Mouse (Mus musculus) forebrain, embryonic 16.5 days (tissue): ENCODE measurements at regions not wholly inside any gene's neighbourhood (a gene's known extent, or its start where the extent isn't known, plus 50 kb on each side); places are given as distances from the start of the nearest gene placed in this dataset.

ENCODE experiments used
- ATAC-seq: fragments of 200-750 bp; cut with Nextera tagmentation; 2 replicates; pipeline ENCODE4 v1.8.0; 2017; ENCODE audit warnings: mild to moderate bottlenecking, moderate library complexity
- H3K27ac ChIP-seq: fragments of 300-500 bp; sonication (generic); 2 replicates; pipeline ENCODE4 v1.5.1; 2014; ENCODE audit warnings: low read length, control low read depth
- H3K27me3 ChIP-seq: fragments of 300-500 bp; sonication (generic); replicated peaks from 2 replicates; pipeline ENCODE4 v1.6.1; 2014; ENCODE audit warnings: low read length; ENCODE audit not compliant: control insufficient read depth, insufficient read depth
- H3K36me3 ChIP-seq: fragments of 300-500 bp; sonication (generic); 2 replicates; pipeline ENCODE4 v1.6.1; 2014; ENCODE audit not compliant: control insufficient read depth, insufficient read depth
- H3K4me1 ChIP-seq: fragments of 300-500 bp; sonication (generic); replicated peaks from 2 replicates; pipeline ENCODE4 v1.6.1; 2014; ENCODE audit warnings: low read length; ENCODE audit not compliant: control insufficient read depth, insufficient read depth
- H3K4me2 ChIP-seq: fragments of 300-500 bp; sonication (generic); 2 replicates; pipeline ENCODE4 v1.6.1; 2014; ENCODE audit warnings: mild to moderate bottlenecking, low read length, control low read depth
- H3K4me3 ChIP-seq: fragments of 300-500 bp; sonication (generic); replicated peaks from 2 replicates; pipeline ENCODE4 v1.5.1; 2014; ENCODE audit warnings: mild to moderate bottlenecking, low read length, control low read depth
- H3K9ac ChIP-seq: fragments of 300-500 bp; sonication (generic); replicated peaks from 2 replicates; pipeline ENCODE4 v1.6.1; 2014; ENCODE audit warnings: low read depth, low read length, control low read depth
- H3K9me3 ChIP-seq: fragments of 300-500 bp; sonication (generic); 2 replicates; pipeline ENCODE4 v1.6.1; 2016; ENCODE audit warnings: low read length; ENCODE audit not compliant: control insufficient read depth
- WGBS: fragments of 180-500 bp; shearing (Covaris S2); extraction: QIAGEN DNeasy Blood & Tissue Kit; methylation state at CpG from one replicate; pipeline ENCODE4 v1.1.7; 2014; 5-methylcytosine and 5-hydroxymethylcytosine counted together

DNA sequence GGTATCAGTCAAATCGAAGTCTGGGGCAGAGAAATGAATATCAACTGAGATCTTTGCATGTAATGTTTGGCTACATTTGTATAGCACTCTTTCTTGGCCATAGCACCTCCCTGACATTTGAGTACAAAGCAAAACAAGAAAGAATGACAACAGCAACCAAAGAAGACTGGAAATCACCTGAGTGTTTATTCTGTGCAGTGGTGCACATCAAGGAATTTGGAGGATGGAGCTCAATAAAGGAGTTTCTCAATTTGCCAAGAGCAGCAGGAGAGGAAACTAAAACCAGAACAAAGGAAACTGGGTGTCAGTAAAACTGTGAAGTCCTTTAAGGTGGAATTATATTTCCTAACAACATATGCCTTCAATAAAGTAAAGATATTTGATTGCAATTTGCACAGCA is 426.2 kb upstream of the Slit2 start:
- Histone ChIP-seq H3K27ac (no peak overlapping the region), H3K36me3 (no peaks in the 10 kb centered on the region), H3K9ac (no peak overlapping the region), H3K4me1 (no peaks in the 10 kb centered on the region), H3K9me3 (no peaks in the 10 kb centered on the region), H3K4me3 (no peak overlapping the region), H3K27me3 (no peaks in the 10 kb centered on the region), H3K4me2 (no peak overlapping the region)
- 25% methylated on average over 1 of the region's 1 CpGs for WGBS
- no peak for ATAC-seq

DNA sequence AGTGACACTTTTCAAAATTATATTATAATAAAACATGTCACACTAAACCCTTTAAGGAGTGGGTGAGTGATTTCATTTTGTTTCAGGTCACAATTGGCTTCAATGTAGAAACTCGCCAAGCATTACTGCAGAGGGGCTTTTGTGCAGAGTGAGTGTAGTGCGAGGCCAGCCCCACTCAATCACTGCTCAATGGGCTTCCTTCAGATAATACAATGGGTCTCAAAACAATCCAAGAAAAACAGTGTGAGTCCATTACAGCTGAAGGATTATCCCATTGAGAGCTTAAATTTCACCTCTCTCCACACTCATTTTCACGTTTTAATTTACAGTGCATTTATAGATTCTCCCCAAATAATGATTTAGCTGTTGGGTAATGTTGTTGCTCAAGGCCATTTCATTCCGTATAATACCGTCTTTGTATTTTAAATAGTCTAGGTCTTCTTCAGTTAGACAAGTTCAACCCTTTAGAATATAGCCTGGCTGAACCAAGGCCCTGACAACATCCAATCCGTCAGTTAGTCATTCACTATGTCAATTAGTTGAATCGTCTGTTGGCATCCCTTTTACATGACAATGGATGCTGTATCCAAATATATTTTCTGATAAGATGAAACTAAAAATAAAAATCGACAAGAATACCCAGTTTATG is 425.7 kb upstream of the Slit2 start:
- Histone ChIP-seq H3K4me3 (no peak overlapping the region), H3K4me1 (no peaks in the 10 kb centered on the region), H3K9me3 (no peaks in the 10 kb centered on the region), H3K36me3 (no peaks in the 10 kb centered on the region), H3K9ac (no peak overlapping the region), H3K4me2 (no peak overlapping the region), H3K27ac (no peak overlapping the region), H3K27me3 (no peaks in the 10 kb centered on the region)
- 9% methylated on average over 8 of the region's 8 CpGs for WGBS
- 0 out of 2 replicates have a peak, but pooled peaks have one; percentile 67 for ATAC-seq
